Mouse (Mus musculus): ENCODE results near the gene Abl1. TPM values are rescaled to one million over a fixed set of nuclear protein-coding genes. Genes with fewer than 3 reads are reported as not detected.

Gene Abl1
- polyA plus RNA-seq, 1 experiment from 2014 or later: 19.6 TPM

- Histone ChIP-seq H3K4me1 (ENCODE audit: control insufficient read depth, insufficient read depth, low read length) (peaks cover 29% of the 10 kb centered on the region), H3K36me3 (ENCODE audit: control insufficient read depth, insufficient read depth, low read length) (no peaks in the 10 kb centered on the region), H3K4me3 (ENCODE audit: low read depth, low read length) (no peak overlapping the region), H3K27me3 (replicated peaks; ENCODE audit: control insufficient read depth, insufficient read depth, low read length) (no peaks in the 10 kb centered on the region), H3K4me2 (ENCODE audit: low read length) (no peak overlapping the region), H3K27ac (ENCODE audit: low read depth, low read length) (no peak overlapping the region), H3K9me3 (replicated peaks; ENCODE audit: control insufficient read depth, low read length) (no peaks in the 10 kb centered on the region), H3K9ac (ENCODE audit: low read length) (no peak overlapping the region)
- ATAC-seq (no peak), DNase-seq (ENCODE audit: low spot score) (no peak)
- 13% methylated on average over 2 of the region's 2 CpGs for WGBS
Observed at GRCm38 (mm10) chr2:31762853-31763252, 74.7 kb downstream of the Abl1 start.

- no peak overlapping the region for H3K9ac ChIP-seq (ENCODE audit: low read length)
- H3K4me3 ChIP-seq (ENCODE audit: low read depth, low read length): no peak overlapping the region
- H3K9me3 ChIP-seq (replicated peaks; ENCODE audit: control insufficient read depth, low read length): no peaks in the 10 kb centered on the region
- no peak overlapping the region for H3K27ac ChIP-seq (ENCODE audit: low read depth, low read length)
- H3K4me2 ChIP-seq (ENCODE audit: low read length): no peak overlapping the region
- H3K27me3 ChIP-seq (replicated peaks; ENCODE audit: control insufficient read depth, insufficient read depth, low read length): no peaks in the 10 kb centered on the region
- H3K4me1 ChIP-seq (ENCODE audit: control insufficient read depth, insufficient read depth, low read length): peaks cover 29% of the 10 kb centered on the region
- ATAC-seq (no peak), DNase-seq (ENCODE audit: low spot score) (no peak)
- no peaks in the 10 kb centered on the region for H3K36me3 ChIP-seq (ENCODE audit: control insufficient read depth, insufficient read depth, low read length)
- WGBS: 19% methylated on average over 2 of the region's 2 CpGs
Observed at GRCm38 (mm10) chr2:31763271-31763670, 75.1 kb downstream of the Abl1 start.

GRCm38 (mm10) chr2:31767104-31767503 is 78.9 kb downstream of the Abl1 start:
- H3K4me3 ChIP-seq (ENCODE audit: low read depth, low read length): no peak overlapping the region
- DNase-seq (ENCODE audit: low spot score): no peak
- no peaks in the 10 kb centered on the region for H3K9me3 ChIP-seq (replicated peaks; ENCODE audit: control insufficient read depth, low read length)
- H3K27me3 ChIP-seq (replicated peaks; ENCODE audit: control insufficient read depth, insufficient read depth, low read length): no peaks in the 10 kb centered on the region
- no peak overlapping the region for H3K9ac ChIP-seq (ENCODE audit: low read length)
- no peak overlapping the region for H3K27ac ChIP-seq (ENCODE audit: low read depth, low read length)
- 94% methylated on average over 6 of the region's 6 CpGs for WGBS
- no peak overlapping the region for H3K4me2 ChIP-seq (ENCODE audit: low read length)
- ATAC-seq: 0 out of 2 replicates have a peak, but pooled peaks have one; percentile 32
- peaks cover 22% of the 10 kb centered on the region for H3K4me1 ChIP-seq (ENCODE audit: control insufficient read depth, insufficient read depth, low read length)
- H3K36me3 ChIP-seq (ENCODE audit: control insufficient read depth, insufficient read depth, low read length): no peaks in the 10 kb centered on the region

- no peak overlapping the region for H3K27ac ChIP-seq (ENCODE audit: low read depth, low read length)
- H3K4me1 ChIP-seq (ENCODE audit: control insufficient read depth, insufficient read depth, low read length): peaks cover 20% of the 10 kb centered on the region
- no peak overlapping the region for H3K4me3 ChIP-seq (ENCODE audit: low read depth, low read length)
- no peak overlapping the region for H3K9ac ChIP-seq (ENCODE audit: low read length)
- DNase-seq (ENCODE audit: low spot score) (no peak), ATAC-seq (no peak)
- H3K27me3 ChIP-seq (replicated peaks; ENCODE audit: control insufficient read depth, insufficient read depth, low read length): no peaks in the 10 kb centered on the region
- H3K9me3 ChIP-seq (replicated peaks; ENCODE audit: control insufficient read depth, low read length): no peaks in the 10 kb centered on the region
- no peaks in the 10 kb centered on the region for H3K36me3 ChIP-seq (ENCODE audit: control insufficient read depth, insufficient read depth, low read length)
- no peak overlapping the region for H3K4me2 ChIP-seq (ENCODE audit: low read length)
- WGBS: 85% methylated on average over 4 of the region's 4 CpGs
Observed at GRCm38 (mm10) chr2:31767815-31768214, 79.6 kb downstream of the Abl1 start.

GRCm38 (mm10) chr2:31769115-31769514 is 80.9 kb downstream of the Abl1 start:
- Histone ChIP-seq H3K27ac (ENCODE audit: low read depth, low read length) (peak overlapping the region; percentile 14; the same call in 1 of the 2 replicates), H3K4me2 (ENCODE audit: low read length) (no peak overlapping the region), H3K4me1 (ENCODE audit: control insufficient read depth, insufficient read depth, low read length) (peaks cover 11% of the 10 kb centered on the region), H3K27me3 (replicated peaks; ENCODE audit: control insufficient read depth, insufficient read depth, low read length) (no peaks in the 10 kb centered on the region), H3K4me3 (ENCODE audit: low read depth, low read length) (no peak overlapping the region), H3K36me3 (ENCODE audit: control insufficient read depth, insufficient read depth, low read length) (no peaks in the 10 kb centered on the region), H3K9me3 (replicated peaks; ENCODE audit: control insufficient read depth, low read length) (no peaks in the 10 kb centered on the region), H3K9ac (ENCODE audit: low read length) (peak overlapping the region; percentile 3; the same call in 1 of the 2 replicates)
- ATAC-seq (no peak), DNase-seq (ENCODE audit: low spot score) (no peak)
- 64% methylated on average over 4 of the region's 4 CpGs for WGBS

- no peak for DNase-seq (ENCODE audit: low spot score)
- Histone ChIP-seq H3K9ac (ENCODE audit: low read length) (no peak overlapping the region), H3K27ac (ENCODE audit: low read depth, low read length) (peak overlapping the region; percentile 29; the same call in 1 of the 2 replicates)
Observed at GRCm38 (mm10) chr2:31769631-31770111, 81.5 kb downstream of the Abl1 start.

GRCm38 (mm10) chr2:31770781-31771441 is 82.7 kb downstream of the Abl1 start:
- DNase-seq (ENCODE audit: low spot score) (no peak), ATAC-seq (no peak)
- no peak overlapping the region for H3K27ac ChIP-seq (ENCODE audit: low read depth, low read length)

More at GRCm38 (mm10) chr2:31769631-31770111, 81.5 kb downstream of the Abl1 start:
- H3K27me3 ChIP-seq (replicated peaks; ENCODE audit: control insufficient read depth, insufficient read depth, low read length): no peaks in the 10 kb centered on the region
- WGBS: 45% methylated on average over 6 of the region's 6 CpGs
- H3K36me3 ChIP-seq (ENCODE audit: control insufficient read depth, insufficient read depth, low read length): no peaks in the 10 kb centered on the region
- H3K9me3 ChIP-seq (replicated peaks; ENCODE audit: control insufficient read depth, low read length): no peaks in the 10 kb centered on the region
- peaks cover 11% of the 10 kb centered on the region for H3K4me1 ChIP-seq (ENCODE audit: control insufficient read depth, insufficient read depth, low read length)
- H3K4me2 ChIP-seq (ENCODE audit: low read length): no peak overlapping the region
- no peak overlapping the region for H3K4me3 ChIP-seq (ENCODE audit: low read depth, low read length)
- no peak for ATAC-seq

GRCm38 (mm10) chr2:31776479-31776878 is 88.3 kb downstream of the Abl1 start:
- no peak overlapping the region for H3K4me3 ChIP-seq (ENCODE audit: low read depth, low read length)
- DNase-seq (ENCODE audit: low spot score): no peak
- 95% methylated on average over 3 of the region's 3 CpGs for WGBS
- no peaks in the 10 kb centered on the region for H3K9me3 ChIP-seq (replicated peaks; ENCODE audit: control insufficient read depth, low read length)
- no peak for ATAC-seq
- H3K27ac ChIP-seq (ENCODE audit: low read depth, low read length): no peak overlapping the region
- H3K27me3 ChIP-seq (replicated peaks; ENCODE audit: control insufficient read depth, insufficient read depth, low read length): no peaks in the 10 kb centered on the region
- peaks cover 36% of the 10 kb centered on the region for H3K36me3 ChIP-seq (ENCODE audit: control insufficient read depth, insufficient read depth, low read length)
- H3K4me2 ChIP-seq (ENCODE audit: low read length): no peak overlapping the region
- H3K4me1 ChIP-seq (ENCODE audit: control insufficient read depth, insufficient read depth, low read length): no peaks in the 10 kb centered on the region
- H3K9ac ChIP-seq (ENCODE audit: low read length): no peak overlapping the region

More at GRCm38 (mm10) chr2:31770781-31771441, 82.7 kb downstream of the Abl1 start:
- Histone ChIP-seq H3K4me1 (ENCODE audit: control insufficient read depth, insufficient read depth, low read length) (peaks cover 11% of the 10 kb centered on the region), H3K36me3 (ENCODE audit: control insufficient read depth, insufficient read depth, low read length) (no peaks in the 10 kb centered on the region), H3K9me3 (replicated peaks; ENCODE audit: control insufficient read depth, low read length) (no peaks in the 10 kb centered on the region), H3K27me3 (replicated peaks; ENCODE audit: control insufficient read depth, insufficient read depth, low read length) (no peaks in the 10 kb centered on the region), H3K4me2 (ENCODE audit: low read length) (no peak overlapping the region), H3K9ac (ENCODE audit: low read length) (no peak overlapping the region), H3K4me3 (ENCODE audit: low read depth, low read length) (no peak overlapping the region)
- 70% methylated on average over 7 of the region's 7 CpGs for WGBS

GRCm38 (mm10) chr2:31779258-31779657 is 91.1 kb downstream of the Abl1 start:
- H3K36me3 ChIP-seq (ENCODE audit: control insufficient read depth, insufficient read depth, low read length): peaks cover 62% of the 10 kb centered on the region
- no peak for ATAC-seq
- no peak overlapping the region for H3K9ac ChIP-seq (ENCODE audit: low read length)
- no peak overlapping the region for H3K4me2 ChIP-seq (ENCODE audit: low read length)
- H3K27ac ChIP-seq (ENCODE audit: low read depth, low read length): no peak overlapping the region
- WGBS: 87% methylated on average over 2 of the region's 2 CpGs
- H3K27me3 ChIP-seq (replicated peaks; ENCODE audit: control insufficient read depth, insufficient read depth, low read length): no peaks in the 10 kb centered on the region
- no peak overlapping the region for H3K4me3 ChIP-seq (ENCODE audit: low read depth, low read length)
- no peaks in the 10 kb centered on the region for H3K9me3 ChIP-seq (replicated peaks; ENCODE audit: control insufficient read depth, low read length)
- no peak for DNase-seq (ENCODE audit: low spot score)
- H3K4me1 ChIP-seq (ENCODE audit: control insufficient read depth, insufficient read depth, low read length): no peaks in the 10 kb centered on the region
